Mouse (Mus musculus): Measurements from ENCODE around the gene Scyl3.

GRCm38 (mm10) chr1:163903411-163903810 is 25.5 kb upstream of the Scyl3 start:
- TF ChIP-seq POLR2A (IDR thresholded peaks at IDR 0.05; ENCODE audit: insufficient read depth, low read length) (no peak), CTCF (IDR thresholded peaks at IDR 0.05; ENCODE audit: low read depth, low read length) (no peak)
